Mouse (Mus musculus): ENCODE results near the gene Kalrn. TPM values are rescaled to one million over a fixed set of nuclear protein-coding genes. Genes with fewer than 3 reads are reported as not detected.

The Kalrn gene
- total RNA-seq, 2 experiments from 2014 or later, result 29.5 to 33.7 TPM

- intact Hi-C loops (cut with DNase I), result no loop called here
- DNase-seq, result no peak
These were observed 507.0 kb downstream of the Kalrn start for GRCm38 (mm10) chr16:34066376-34066775.

DNA sequence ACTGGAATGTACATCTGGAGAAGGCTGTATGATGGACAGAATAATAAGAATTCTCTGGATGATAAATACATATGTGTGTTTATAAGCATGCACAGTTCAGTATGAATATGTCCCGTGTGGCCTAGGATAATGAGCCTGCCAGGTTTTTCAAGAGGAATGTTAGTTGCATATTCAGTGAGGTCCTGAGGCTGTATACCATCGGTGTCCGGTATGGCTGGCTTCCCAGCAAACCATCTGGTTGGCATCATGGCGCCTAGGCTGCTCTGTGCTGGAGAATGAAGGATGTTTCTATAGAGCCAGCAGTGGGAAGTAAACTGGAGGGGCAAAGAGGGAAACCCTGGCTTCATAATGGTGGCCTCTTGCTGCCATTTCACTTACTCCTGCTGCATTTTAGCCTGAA lies 510.0 kb downstream of the Kalrn start:
- DNase-seq, result no peak
- intact Hi-C loops (cut with DNase I), result no loop called here

DNA sequence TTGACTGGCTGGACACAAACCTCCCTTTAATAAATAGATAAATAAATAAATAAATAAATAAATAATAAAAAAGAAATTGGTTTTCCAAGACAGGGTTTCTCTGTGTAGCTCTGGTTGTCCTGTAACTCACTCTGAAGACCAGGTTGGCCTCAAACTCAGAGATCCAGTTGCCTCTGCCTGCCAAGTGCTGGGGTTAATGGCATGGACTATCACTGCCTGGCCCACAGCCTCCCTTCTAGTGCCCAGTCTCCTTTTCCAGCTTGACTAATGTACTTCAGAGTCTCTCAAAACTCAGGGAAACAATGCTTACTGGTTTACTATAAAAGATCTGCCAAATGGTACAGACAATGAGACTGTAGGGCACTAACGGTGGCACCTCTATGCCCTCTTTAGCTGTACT lies 511.7 kb downstream of the Kalrn start:
- DNase-seq, result no peak
- intact Hi-C loops (cut with DNase I), result no loop called here

GRCm38 (mm10) chr16:34058611-34059010 lies 514.7 kb downstream of the Kalrn start:
- intact Hi-C loops (cut with DNase I), result loop anchor here (5.0 kb wide), 1 partner anchor 34 kb away; no protein-coding TSS in a partner anchor
- DNase-seq, result no peak

DNA sequence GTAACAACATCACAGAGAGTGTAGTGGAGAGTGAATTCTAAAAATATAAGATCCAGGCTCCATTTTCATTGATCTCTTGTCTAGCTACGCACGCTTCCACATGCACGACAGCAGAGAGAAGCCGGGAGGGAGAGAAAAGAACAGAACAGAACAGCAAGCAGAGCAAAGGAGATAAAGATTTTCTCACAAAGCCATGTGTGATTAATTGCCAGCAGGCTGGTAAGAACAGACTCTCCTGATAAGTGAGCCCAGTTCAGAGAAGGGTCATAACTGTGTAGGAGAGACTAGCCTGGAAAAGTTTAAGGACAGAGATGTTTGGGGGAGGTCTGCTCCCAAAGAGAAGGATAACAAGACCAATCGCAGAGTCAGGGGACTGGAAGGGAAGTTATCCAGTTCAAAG lies 515.9 kb downstream of the Kalrn start:
- DNase-seq, result no peak
- intact Hi-C loops (cut with DNase I), result loop anchor here (5.0 kb wide), 1 partner anchor 35 kb away; no protein-coding TSS in a partner anchor

- no peak for DNase-seq
- intact Hi-C loops (cut with DNase I), result loop anchor here (5.0 kb wide), 1 partner anchor 36 kb away; no protein-coding TSS in a partner anchor
These were observed 516.8 kb downstream of the Kalrn start for GRCm38 (mm10) chr16:34056418-34057111.

GRCm38 (mm10) chr16:34050090-34050489 lies 523.2 kb downstream of the Kalrn start:
- intact Hi-C loops (cut with DNase I), result no loop called here

GRCm38 (mm10) chr16:34049361-34049760 lies 524.0 kb downstream of the Kalrn start:
- DNase-seq, result no peak
- intact Hi-C loops (cut with DNase I), result no loop called here

More at GRCm38 (mm10) chr16:34050090-34050489, 523.2 kb downstream of the Kalrn start:
- no peak for DNase-seq

GRCm38 (mm10) chr16:34048232-34048631 lies 525.1 kb downstream of the Kalrn start:
- intact Hi-C loops (cut with DNase I), result no loop called here
- DNase-seq, result no peak

DNA sequence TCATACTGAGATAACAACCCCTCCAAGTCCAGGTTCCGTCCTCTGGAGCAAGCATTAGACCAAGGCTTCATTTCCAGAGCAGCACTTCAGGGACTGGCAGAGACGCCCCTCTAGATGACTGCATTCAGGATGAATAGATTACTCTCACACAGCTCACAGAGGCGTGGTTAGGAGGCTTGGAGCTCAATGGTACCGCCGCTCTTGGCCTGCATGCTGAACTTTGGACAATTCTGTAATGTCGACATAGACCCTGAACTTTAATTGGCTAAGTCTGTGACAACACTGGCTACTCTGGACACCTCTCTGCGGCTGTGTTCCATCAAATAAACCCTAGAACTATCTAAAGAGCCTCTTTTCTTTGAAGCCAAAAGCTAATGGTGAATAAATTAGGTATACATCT lies 525.8 kb downstream of the Kalrn start:
- no peak for DNase-seq
- intact Hi-C loops (cut with DNase I), result no loop called here

- DNase-seq, result no peak
- intact Hi-C loops (cut with DNase I), result no loop called here
These were observed 526.3 kb downstream of the Kalrn start for GRCm38 (mm10) chr16:34047006-34047360.

DNA sequence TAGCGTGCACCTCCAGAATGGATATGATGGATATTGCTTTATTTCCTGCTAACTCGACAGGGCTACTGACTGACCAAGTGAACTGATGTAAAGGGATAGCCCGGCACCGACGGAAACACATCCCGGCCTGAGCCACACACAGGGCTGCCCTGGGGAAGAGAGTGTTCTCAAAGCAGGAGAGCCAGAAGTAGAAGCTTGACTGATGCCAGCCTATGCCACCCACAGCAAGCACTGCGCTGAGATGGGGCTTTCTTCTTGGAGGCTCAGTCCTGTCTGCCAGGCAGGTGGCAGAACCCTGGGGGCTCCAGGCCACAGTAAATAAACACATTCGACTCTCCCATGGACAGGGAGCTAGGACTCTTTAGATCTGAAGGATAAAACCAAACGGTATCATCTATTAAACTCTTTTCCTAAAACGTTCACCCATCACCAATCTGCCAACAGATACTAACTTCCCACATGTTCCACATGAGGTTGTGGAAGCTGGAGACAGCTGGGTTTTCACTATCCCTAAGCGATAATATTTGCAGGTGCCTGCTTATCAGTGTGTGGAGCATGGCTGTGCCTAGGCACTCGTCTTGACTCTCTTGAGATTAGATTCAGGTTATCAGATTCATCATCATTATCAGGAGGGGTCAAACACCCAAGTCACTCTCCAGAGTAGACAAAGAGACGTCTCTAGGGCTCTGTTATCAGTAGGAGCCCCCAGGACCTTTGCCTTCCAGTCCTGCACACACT lies 526.9 kb downstream of the Kalrn start:
- intact Hi-C loops (cut with DNase I), result no loop called here
- no peak for DNase-seq

GRCm38 (mm10) chr16:34044539-34044938 lies 528.8 kb downstream of the Kalrn start:
- intact Hi-C loops (cut with DNase I), result no loop called here
- DNase-seq, result no peak

- no peak for DNase-seq
- intact Hi-C loops (cut with DNase I), result no loop called here
These were observed 530.1 kb downstream of the Kalrn start for GRCm38 (mm10) chr16:34043048-34043795.

DNA sequence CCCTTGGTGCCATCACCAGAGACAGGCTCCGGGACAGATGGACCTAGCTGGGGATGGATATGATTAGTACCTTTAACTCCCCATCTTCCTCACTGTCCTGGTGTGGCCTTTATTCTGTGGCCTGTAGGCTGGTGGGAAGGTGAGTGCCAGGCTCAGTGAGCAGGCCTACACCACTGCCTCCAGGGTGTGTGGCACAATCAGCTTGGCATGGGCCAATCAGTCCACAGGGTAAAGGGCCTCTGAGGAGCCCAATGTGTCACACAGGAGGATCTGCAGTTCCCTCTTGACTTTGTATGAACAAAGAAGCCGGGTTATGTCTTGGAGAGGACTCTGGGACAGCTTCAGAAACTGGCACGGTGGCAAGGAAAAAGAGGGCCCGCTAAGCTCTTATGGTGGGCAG lies 530.7 kb downstream of the Kalrn start:
- DNase-seq, result no peak
- intact Hi-C loops (cut with DNase I), result no loop called here

- intact Hi-C loops (cut with DNase I), result no loop called here
These were observed 533.1 kb downstream of the Kalrn start for GRCm38 (mm10) chr16:34040276-34040675.

GRCm38 (mm10) chr16:34039736-34040135 lies 533.6 kb downstream of the Kalrn start:
- no peak for DNase-seq
- intact Hi-C loops (cut with DNase I), result no loop called here

More at GRCm38 (mm10) chr16:34040276-34040675, 533.1 kb downstream of the Kalrn start:
- no peak for DNase-seq

DNA sequence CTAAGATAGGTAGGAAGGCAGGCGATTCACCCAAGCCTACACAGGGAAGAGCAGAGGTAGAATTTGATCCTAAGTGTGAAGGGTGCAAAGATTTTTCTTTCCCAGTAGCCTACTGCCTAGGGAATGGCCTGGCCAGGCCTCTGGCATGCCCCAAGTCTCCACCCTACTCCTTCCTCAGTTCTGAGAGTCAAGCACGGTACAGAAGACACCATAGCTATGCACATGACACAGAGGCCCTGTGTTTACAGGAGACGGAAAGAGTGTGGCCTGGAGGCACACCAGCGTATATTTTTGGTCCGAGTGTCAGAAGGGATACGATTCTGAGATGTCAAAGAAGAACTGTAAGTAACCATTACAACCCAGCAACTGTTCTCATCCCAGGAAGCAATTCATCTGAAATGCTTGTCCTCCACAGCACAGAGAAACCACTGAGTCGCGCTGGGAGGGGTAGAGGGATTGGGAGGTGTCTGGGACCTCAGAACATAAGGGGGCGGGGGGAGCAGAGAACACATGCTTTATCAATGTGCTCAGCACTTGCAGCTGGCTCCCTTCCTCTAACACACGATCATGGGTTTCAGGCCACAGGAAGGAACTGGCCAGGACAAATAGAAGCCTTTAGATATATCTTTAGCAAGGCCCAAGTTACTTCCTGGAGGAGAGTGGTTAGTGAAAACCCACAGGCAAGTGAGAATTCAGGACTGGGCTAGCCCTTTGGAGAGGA lies 536.8 kb downstream of the Kalrn start:
- intact Hi-C loops (cut with DNase I), result no loop called here
- DNase-seq, result no peak

GRCm38 (mm10) chr16:34035780-34036179 lies 537.6 kb downstream of the Kalrn start:
- intact Hi-C loops (cut with DNase I), result no loop called here
- no peak for DNase-seq

GRCm38 (mm10) chr16:34034267-34034666 lies 539.1 kb downstream of the Kalrn start:
- no peak for DNase-seq
- intact Hi-C loops (cut with DNase I), result no loop called here

Data from heart, postnatal 14 days (tissue).